Mouse (Mus musculus): ENCODE measurements around the gene Lcmt2. TPM values are rescaled to one million over a fixed set of nuclear protein-coding genes. Genes with fewer than 3 reads are reported as not detected.
"Not testable (repeated sequence)": the region's sequence is repeated elsewhere in the genome, so short reads cannot be mapped to it uniquely, and the experiment has no call there.

The Lcmt2 gene
- total RNA-seq (2021): 11.4 and 12.3 TPM in 2 replicates
- long read RNA-seq, transcript Lcmt2-202 (1 exons, 3,056 nt): major isoform, 53 of 54 reads
- long read RNA-seq, partial matches to known transcripts: 0 of 54 reads
- long read RNA-seq, other reads (novel, unspliced or antisense): 1 of 54 reads

GRCm38 (mm10) chr2:121140018-121140882, at the start of gene Lcmt2, which contains the start of gene Adal:
TSS of gene Lcmt2 (minus strand) at chr2:121140653.
TSS of gene Adal (plus strand) at chr2:121140428.
- peak; percentile 87 for DNase-seq

- DNase-seq: no peak
These were observed 48.1 kb upstream of the Lcmt2 start for GRCm38 (mm10) chr2:121188530-121188929.

- DNase-seq: no peak
These were observed 43.7 kb upstream of the Lcmt2 start for GRCm38 (mm10) chr2:121184142-121184541.

GRCm38 (mm10) chr2:121183431-121183830, 43.0 kb upstream of the Lcmt2 start:
- DNase-seq: no peak

- no peak for DNase-seq
These were observed 38.5 kb upstream of the Lcmt2 start for GRCm38 (mm10) chr2:121178828-121179479.

GRCm38 (mm10) chr2:121170980-121171742, 30.7 kb upstream of the Lcmt2 start, which contains the start of gene Zscan29:
TSS of gene Zscan29 (minus strand) at chr2:121171125.
- DNase-seq: peak; percentile 93

GRCm38 (mm10) chr2:121170481-121170971, 30.1 kb upstream of the Lcmt2 start, which contains the start of gene Tubgcp4:
TSS of gene Tubgcp4 (plus strand) at chr2:121170654.
- peak; percentile 48 for DNase-seq

- peak; percentile 46 for DNase-seq
These were observed 29.4 kb upstream of the Lcmt2 start for GRCm38 (mm10) chr2:121169902-121170301.

- no peak for DNase-seq
These were observed 28.7 kb upstream of the Lcmt2 start for GRCm38 (mm10) chr2:121169173-121169572.

GRCm38 (mm10) chr2:121153100-121153499, 12.6 kb upstream of the Lcmt2 start:
- DNase-seq: no peak

- no peak for DNase-seq
These were observed 9.2 kb upstream of the Lcmt2 start for GRCm38 (mm10) chr2:121149679-121150078.

GRCm38 (mm10) chr2:121142415-121142814, 2.0 kb upstream of the Lcmt2 start:
- no peak for DNase-seq

- DNase-seq: no peak
These were observed 973 bp upstream of the Lcmt2 start for GRCm38 (mm10) chr2:121141216-121142035.

- DNase-seq: peak; percentile 48
These were observed 1.0 kb downstream of the Lcmt2 start for GRCm38 (mm10) chr2:121139266-121140017.

GRCm38 (mm10) chr2:121137371-121137770, 3.1 kb downstream of the Lcmt2 start:
- DNase-seq: no peak

- DNase-seq: no peak
These were observed 7.6 kb downstream of the Lcmt2 start for GRCm38 (mm10) chr2:121132822-121133221.

GRCm38 (mm10) chr2:121128865-121129620, 11.4 kb downstream of the Lcmt2 start:
- no peak for DNase-seq

GRCm38 (mm10) chr2:121127536-121127935, 12.9 kb downstream of the Lcmt2 start:
- no peak for DNase-seq

- not testable (repeated sequence) for DNase-seq
These were observed 14.2 kb downstream of the Lcmt2 start for GRCm38 (mm10) chr2:121126302-121126701.

Measured in adrenal gland, postnatal 25 days (tissue).